Mouse (Mus musculus): ENCODE results near the gene Pja2.

- TF ChIP-seq ZNF384 (IDR thresholded peaks at IDR 0.05; ENCODE audit: low read depth, low read length): no peak
- TF ChIP-seq CHD2 (IDR thresholded peaks at IDR 0.05; ENCODE audit: low read depth, low read length): no peak
- TF ChIP-seq HCFC1 (IDR thresholded peaks at IDR 0.05; ENCODE audit: borderline replicate concordance, insufficient read depth, low read length): no peak
- no peak for TF ChIP-seq MAFK (IDR thresholded peaks at IDR 0.05; ENCODE audit: insufficient read depth, low read depth, low read length)
These were observed 71.1 kb downstream of the Pja2 start for GRCm38 (mm10) chr17:64260571-64260970.

All from ES-E14 (cell line).